Mouse (Mus musculus) forebrain, embryonic 14.5 days (tissue): ENCODE measurements at regions not wholly inside any gene's neighbourhood (a gene's known extent, or its start where the extent isn't known, plus 50 kb on each side); places are given as distances from the start of the nearest gene placed in this dataset.

Experiments used
- ATAC-seq: fragments of 200-750 bp; cut with Nextera tagmentation; 2 replicates; pipeline ENCODE4 v1.8.0; 2017; ENCODE audit warnings: mild to moderate bottlenecking, moderate library complexity
- DNase-seq: peaks from one replicate; pipeline ENCODE4 v3.0.0-alpha.2; 2015; ENCODE audit warnings: low spot score
- H3K27ac ChIP-seq: fragments of 300-500 bp; sonication (generic); 2 replicates; pipeline ENCODE4 v1.5.1; 2014; ENCODE audit warnings: low read depth, mild to moderate bottlenecking, control low read depth, low read length, moderate library complexity
- H3K27me3 ChIP-seq: fragments of 300-500 bp; sonication (generic); replicated peaks from 2 replicates; pipeline ENCODE4 v1.6.1; 2014; ENCODE audit warnings: low read length, control low read depth, mixed read lengths; ENCODE audit not compliant: control insufficient read depth, insufficient read depth
- H3K36me3 ChIP-seq: fragments of 300-500 bp; sonication (generic); 2 replicates; pipeline ENCODE4 v1.6.1; 2014; ENCODE audit warnings: low read length, control low read depth; ENCODE audit not compliant: control insufficient read depth, insufficient read depth
- H3K4me1 ChIP-seq: fragments of 300-500 bp; sonication (generic); 2 replicates; pipeline ENCODE4 v1.6.1; 2014; ENCODE audit warnings: antibody characterized with exemption, low read length, control low read depth; ENCODE audit not compliant: control insufficient read depth, insufficient read depth
- H3K4me2 ChIP-seq: fragments of 300-500 bp; sonication (generic); 2 replicates; pipeline ENCODE4 v1.6.1; 2014; ENCODE audit warnings: mild to moderate bottlenecking, control low read depth, low read length
- H3K4me3 ChIP-seq: fragments of 300-500 bp; sonication (generic); 2 replicates; pipeline ENCODE4 v1.5.1; 2014; ENCODE audit warnings: low read depth, low read length, control low read depth
- H3K9ac ChIP-seq: fragments of 300-500 bp; sonication (generic); 2 replicates; pipeline ENCODE4 v1.6.1; 2014; ENCODE audit warnings: mild to moderate bottlenecking, low read length, control low read depth, moderate library complexity
- H3K9me3 ChIP-seq: fragments of 300-500 bp; sonication (generic); replicated peaks from 2 replicates; pipeline ENCODE4 v1.6.1; 2016; ENCODE audit warnings: low read length, control low read depth, mixed read lengths; ENCODE audit not compliant: control insufficient read depth
- WGBS: fragments of 180-500 bp; shearing (Covaris S2); extraction: QIAGEN DNeasy Blood & Tissue Kit; methylation state at CpG from one replicate; pipeline ENCODE4 v1.1.7; 2014; 5-methylcytosine and 5-hydroxymethylcytosine counted together

- no peak overlapping the region for H3K9ac ChIP-seq
- H3K4me1 ChIP-seq: peaks cover 3% of the 10 kb centered on the region; the same call in 1 of the 2 replicates
- no peak overlapping the region for H3K27ac ChIP-seq
- no peak overlapping the region for H3K4me3 ChIP-seq
- ATAC-seq (no peak), DNase-seq (no peak)
- H3K4me2 ChIP-seq: no peak overlapping the region
- no peaks in the 10 kb centered on the region for H3K9me3 ChIP-seq
- no peaks in the 10 kb centered on the region for H3K36me3 ChIP-seq
- no peaks in the 10 kb centered on the region for H3K27me3 ChIP-seq
- 70% methylated on average over 8 of the region's 8 CpGs for WGBS
These were observed 414.1 kb downstream of the Lmo4 start for GRCm38 (mm10) chr3:143790905-143791304.

- no peak overlapping the region for H3K4me2 ChIP-seq
- H3K36me3 ChIP-seq: no peaks in the 10 kb centered on the region
- no peak overlapping the region for H3K4me3 ChIP-seq
- no peak overlapping the region for H3K9ac ChIP-seq
- H3K27ac ChIP-seq: no peak overlapping the region
- ATAC-seq: peak; percentile 46
- 14% methylated on average over 8 of the region's 8 CpGs for WGBS
- H3K9me3 ChIP-seq: no peaks in the 10 kb centered on the region
- H3K4me1 ChIP-seq: peaks cover 3% of the 10 kb centered on the region; the same call in 1 of the 2 replicates
- DNase-seq: peak; percentile 13
- no peaks in the 10 kb centered on the region for H3K27me3 ChIP-seq
These were observed 415.0 kb downstream of the Lmo4 start for GRCm38 (mm10) chr3:143789932-143790570.

- Histone ChIP-seq H3K27me3 (no peaks in the 10 kb centered on the region), H3K9ac (no peak overlapping the region), H3K4me3 (no peak overlapping the region), H3K4me2 (no peak overlapping the region), H3K9me3 (no peaks in the 10 kb centered on the region), H3K27ac (no peak overlapping the region), H3K4me1 (peaks cover 3% of the 10 kb centered on the region; the same call in 1 of the 2 replicates), H3K36me3 (no peaks in the 10 kb centered on the region)
- DNase-seq: no peak
- no peak for ATAC-seq
- WGBS: 96% methylated on average over 8 of the region's 8 CpGs
These were observed 418.1 kb downstream of the Lmo4 start for GRCm38 (mm10) chr3:143786889-143787288.

GRCm38 (mm10) chr3:143784353-143784791 lies 420.6 kb downstream of the Lmo4 start:
- DNase-seq (no peak), ATAC-seq (no peak)
- Histone ChIP-seq H3K27ac (no peak overlapping the region), H3K9ac (no peak overlapping the region), H3K4me1 (no peaks in the 10 kb centered on the region), H3K4me2 (no peak overlapping the region), H3K4me3 (no peak overlapping the region), H3K9me3 (no peaks in the 10 kb centered on the region), H3K27me3 (no peaks in the 10 kb centered on the region), H3K36me3 (no peaks in the 10 kb centered on the region)
- WGBS: 88% methylated on average over 3 of the region's 3 CpGs

GRCm38 (mm10) chr3:143778161-143778560 lies 426.9 kb downstream of the Lmo4 start:
- ATAC-seq (no peak), DNase-seq (no peak)
- WGBS: 70% methylated on average over 2 of the region's 2 CpGs
- H3K9me3 ChIP-seq: no peaks in the 10 kb centered on the region
- H3K4me2 ChIP-seq: no peak overlapping the region
- no peaks in the 10 kb centered on the region for H3K36me3 ChIP-seq
- H3K4me1 ChIP-seq: no peaks in the 10 kb centered on the region
- H3K27ac ChIP-seq: no peak overlapping the region
- no peaks in the 10 kb centered on the region for H3K27me3 ChIP-seq
- H3K4me3 ChIP-seq: no peak overlapping the region
- H3K9ac ChIP-seq: no peak overlapping the region

- WGBS: 96% methylated on average over 1 of the region's 1 CpGs
- H3K4me1 ChIP-seq: no peaks in the 10 kb centered on the region
- ATAC-seq (no peak), DNase-seq (no peak)
- H3K27me3 ChIP-seq: no peaks in the 10 kb centered on the region
- no peak overlapping the region for H3K27ac ChIP-seq
- H3K9ac ChIP-seq: no peak overlapping the region
- no peaks in the 10 kb centered on the region for H3K36me3 ChIP-seq
- H3K9me3 ChIP-seq: no peaks in the 10 kb centered on the region
- no peak overlapping the region for H3K4me2 ChIP-seq
- no peak overlapping the region for H3K4me3 ChIP-seq
These were observed 445.7 kb downstream of the Lmo4 start for GRCm38 (mm10) chr3:143759337-143759736.

GRCm38 (mm10) chr3:143753197-143753596 lies 451.8 kb downstream of the Lmo4 start:
- no peak overlapping the region for H3K4me2 ChIP-seq
- H3K36me3 ChIP-seq: no peaks in the 10 kb centered on the region
- H3K27me3 ChIP-seq: no peaks in the 10 kb centered on the region
- WGBS: 87% methylated on average over 3 of the region's 3 CpGs
- H3K4me1 ChIP-seq: no peaks in the 10 kb centered on the region
- ATAC-seq (no peak), DNase-seq (no peak)
- H3K9me3 ChIP-seq: no peaks in the 10 kb centered on the region
- H3K27ac ChIP-seq: no peak overlapping the region
- H3K9ac ChIP-seq: no peak overlapping the region
- no peak overlapping the region for H3K4me3 ChIP-seq

- Histone ChIP-seq H3K4me3 (no peak overlapping the region), H3K36me3 (no peaks in the 10 kb centered on the region), H3K4me1 (no peaks in the 10 kb centered on the region), H3K4me2 (no peak overlapping the region), H3K27me3 (no peaks in the 10 kb centered on the region), H3K9me3 (no peaks in the 10 kb centered on the region), H3K9ac (no peak overlapping the region), H3K27ac (no peak overlapping the region)
- ATAC-seq (no peak), DNase-seq (no peak)
- 69% methylated on average over 1 of the region's 1 CpGs for WGBS
These were observed 452.4 kb downstream of the Lmo4 start for GRCm38 (mm10) chr3:143752660-143753059.

- Histone ChIP-seq H3K27me3 (no peaks in the 10 kb centered on the region), H3K4me1 (no peaks in the 10 kb centered on the region), H3K9me3 (no peaks in the 10 kb centered on the region), H3K9ac (no peak overlapping the region), H3K27ac (no peak overlapping the region), H3K4me2 (no peak overlapping the region), H3K36me3 (no peaks in the 10 kb centered on the region), H3K4me3 (no peak overlapping the region)
- ATAC-seq (no peak), DNase-seq (no peak)
- WGBS: 83% methylated on average over 4 of the region's 4 CpGs
These were observed 454.9 kb downstream of the Lmo4 start for GRCm38 (mm10) chr3:143750128-143750527.
